Mouse (Mus musculus): ENCODE results near the gene Cpt1b. TPM values are rescaled to one million over a fixed set of nuclear protein-coding genes. Genes with fewer than 3 reads are reported as not detected.

Cpt1b gene
- polyA plus RNA-seq, 1 experiment from 2014 or later, result 0.89 TPM

DNA sequence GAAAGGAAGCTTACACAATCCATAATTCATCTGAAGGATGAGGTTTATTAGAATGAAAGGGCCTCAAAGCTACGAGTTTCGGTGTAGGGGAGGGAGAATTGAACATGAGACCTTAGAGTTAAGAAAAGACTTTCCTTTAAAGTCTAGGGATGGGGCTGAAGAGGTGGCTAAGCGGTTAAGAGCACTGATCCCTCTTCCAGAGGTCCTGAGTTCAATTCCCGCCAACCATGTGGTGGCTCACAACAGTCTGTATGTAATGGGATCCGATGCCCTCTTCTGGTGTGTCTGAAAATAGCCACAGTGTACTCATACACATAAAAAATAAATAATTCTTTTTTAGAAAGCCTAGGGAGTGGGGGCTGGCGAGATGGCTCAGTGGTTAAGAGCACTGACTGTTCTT is 4.7 kb upstream of the Cpt1b start:
- ATAC-seq (no peak), DNase-seq (ENCODE audit: low spot score) (peak; percentile 16)
- 48% methylated on average over 6 of the region's 6 CpGs for WGBS
- Histone ChIP-seq H3K9ac (ENCODE audit: low read length) (peak overlapping the region; percentile 71), H3K4me1 (ENCODE audit: control insufficient read depth, insufficient read depth, low read length) (peaks cover 5% of the 10 kb centered on the region; the same call in 1 of the 2 replicates), H3K27ac (ENCODE audit: low read depth, low read length) (peak overlapping the region; percentile 87), H3K36me3 (ENCODE audit: control insufficient read depth, insufficient read depth, low read length) (peaks cover 22% of the 10 kb centered on the region; the same call in 1 of the 2 replicates), H3K9me3 (replicated peaks; ENCODE audit: control insufficient read depth, low read length) (no peaks in the 10 kb centered on the region), H3K27me3 (replicated peaks; ENCODE audit: control insufficient read depth, insufficient read depth, low read length) (no peaks in the 10 kb centered on the region), H3K4me3 (ENCODE audit: low read depth, low read length) (peak overlapping the region; percentile 57), H3K4me2 (ENCODE audit: low read length) (peak overlapping the region; percentile 64)

- Histone ChIP-seq H3K27ac (ENCODE audit: low read depth, low read length) (peak within 1 kb of the TSS; percentile 87), H3K27me3 (replicated peaks; ENCODE audit: control insufficient read depth, insufficient read depth, low read length) (no peaks in the 10 kb centered on the region), H3K4me2 (ENCODE audit: low read length) (peak within 1 kb of the TSS; percentile 64), H3K9ac (ENCODE audit: low read length) (peak within 1 kb of the TSS; percentile 71), H3K9me3 (replicated peaks; ENCODE audit: control insufficient read depth, low read length) (no peaks in the 10 kb centered on the region), H3K4me1 (ENCODE audit: control insufficient read depth, insufficient read depth, low read length) (peaks cover 5% of the 10 kb centered on the region; the same call in 1 of the 2 replicates), H3K36me3 (ENCODE audit: control insufficient read depth, insufficient read depth, low read length) (peaks cover 22% of the 10 kb centered on the region; the same call in 1 of the 2 replicates), H3K4me3 (ENCODE audit: low read depth, low read length) (peak within 1 kb of the TSS; percentile 57)
- under 1% methylated on average over 69 of the region's 70 CpGs for WGBS
- peak; percentile 96 for DNase-seq (ENCODE audit: low spot score)
- ATAC-seq, result peak; percentile 96
These were observed 3.9 kb upstream of the Cpt1b start, which contains the start of the genes C730034F03Rik, Gm44502 and Chkb for GRCm38 (mm10) chr15:89429352-89430221. TSS of gene C730034F03Rik (plus strand) at chr15:89429589. TSS of gene Gm44502 (minus strand) at chr15:89429696. TSS of gene Chkb (minus strand) at chr15:89429908.

DNA sequence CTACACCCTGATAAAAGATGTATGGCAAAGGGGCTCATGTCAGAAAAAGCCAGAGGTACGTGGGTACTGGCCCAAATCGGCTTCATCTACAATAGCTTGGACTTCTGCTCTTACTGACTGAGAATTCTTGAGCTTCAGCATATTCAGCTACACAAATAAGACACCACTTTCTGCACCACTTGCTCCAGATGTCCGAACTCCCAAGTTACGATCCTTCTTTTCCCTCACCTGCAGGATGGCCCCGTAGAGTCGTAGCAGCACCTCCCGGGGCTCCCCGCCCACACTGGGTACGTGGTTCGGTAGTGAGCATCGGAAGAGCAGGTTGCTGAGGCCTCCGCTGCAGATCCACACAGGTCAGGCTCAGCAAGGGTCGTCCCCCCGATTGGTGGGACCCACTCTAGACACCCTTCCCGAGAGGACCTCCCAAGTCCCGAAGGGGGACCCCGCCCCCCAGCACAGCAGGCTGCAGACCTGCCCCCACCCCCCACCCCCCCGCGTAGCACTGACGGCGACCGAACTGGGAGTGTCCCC is 3.2 kb upstream of the Cpt1b start:
- DNase-seq (ENCODE audit: low spot score) (no peak), ATAC-seq (peak; percentile 60; the same call in 1 of the 2 replicates)
- Histone ChIP-seq H3K27ac (ENCODE audit: low read depth, low read length) (peak overlapping the region; percentile 87; the same call in 1 of the 2 replicates), H3K9me3 (replicated peaks; ENCODE audit: control insufficient read depth, low read length) (no peaks in the 10 kb centered on the region), H3K27me3 (replicated peaks; ENCODE audit: control insufficient read depth, insufficient read depth, low read length) (no peaks in the 10 kb centered on the region), H3K9ac (ENCODE audit: low read length) (peak overlapping the region; percentile 71), H3K4me1 (ENCODE audit: control insufficient read depth, insufficient read depth, low read length) (peaks cover 5% of the 10 kb centered on the region; the same call in 1 of the 2 replicates), H3K4me2 (ENCODE audit: low read length) (peak overlapping the region; percentile 64), H3K4me3 (ENCODE audit: low read depth, low read length) (peak overlapping the region; percentile 57), H3K36me3 (ENCODE audit: control insufficient read depth, insufficient read depth, low read length) (peaks cover 23% of the 10 kb centered on the region; the same call in 1 of the 2 replicates)
- WGBS, result 4% methylated on average over 21 of the region's 22 CpGs

- ATAC-seq (no peak), DNase-seq (ENCODE audit: low spot score) (no peak)
- peak overlapping the region; percentile 64 for H3K4me2 ChIP-seq (ENCODE audit: low read length)
- peaks cover 5% of the 10 kb centered on the region; the same call in 1 of the 2 replicates for H3K4me1 ChIP-seq (ENCODE audit: control insufficient read depth, insufficient read depth, low read length)
- H3K27me3 ChIP-seq (replicated peaks; ENCODE audit: control insufficient read depth, insufficient read depth, low read length), result no peaks in the 10 kb centered on the region
- H3K27ac ChIP-seq (ENCODE audit: low read depth, low read length), result no peak overlapping the region
- H3K9ac ChIP-seq (ENCODE audit: low read length), result peak overlapping the region; percentile 71; the same call in 1 of the 2 replicates
- H3K4me3 ChIP-seq (ENCODE audit: low read depth, low read length), result peak overlapping the region; percentile 57
- 82% methylated on average over 19 of the region's 19 CpGs for WGBS
- H3K9me3 ChIP-seq (replicated peaks; ENCODE audit: control insufficient read depth, low read length), result no peaks in the 10 kb centered on the region
- H3K36me3 ChIP-seq (ENCODE audit: control insufficient read depth, insufficient read depth, low read length), result peaks cover 25% of the 10 kb centered on the region; the same call in 1 of the 2 replicates
These were observed 2.6 kb upstream of the Cpt1b start for GRCm38 (mm10) chr15:89428136-89428790.

GRCm38 (mm10) chr15:89426716-89427115 is 1.1 kb upstream of the Cpt1b start:
- H3K4me1 ChIP-seq (ENCODE audit: control insufficient read depth, insufficient read depth, low read length), result peaks cover 5% of the 10 kb centered on the region; the same call in 1 of the 2 replicates
- no peak for ATAC-seq
- peaks cover 25% of the 10 kb centered on the region; the same call in 1 of the 2 replicates for H3K36me3 ChIP-seq (ENCODE audit: control insufficient read depth, insufficient read depth, low read length)
- no peak overlapping the region for H3K9ac ChIP-seq (ENCODE audit: low read length)
- no peak overlapping the region for H3K4me2 ChIP-seq (ENCODE audit: low read length)
- no peak overlapping the region for H3K27ac ChIP-seq (ENCODE audit: low read depth, low read length)
- H3K27me3 ChIP-seq (replicated peaks; ENCODE audit: control insufficient read depth, insufficient read depth, low read length), result no peaks in the 10 kb centered on the region
- WGBS, result 91% methylated on average over 10 of the region's 10 CpGs
- no peaks in the 10 kb centered on the region for H3K9me3 ChIP-seq (replicated peaks; ENCODE audit: control insufficient read depth, low read length)
- no peak for DNase-seq (ENCODE audit: low spot score)
- H3K4me3 ChIP-seq (ENCODE audit: low read depth, low read length), result no peak overlapping the region

GRCm38 (mm10) chr15:89424621-89425020 is 1.0 kb downstream of the Cpt1b start:
- H3K27me3 ChIP-seq (replicated peaks; ENCODE audit: control insufficient read depth, insufficient read depth, low read length), result no peaks in the 10 kb centered on the region
- peaks cover 5% of the 10 kb centered on the region; the same call in 1 of the 2 replicates for H3K4me1 ChIP-seq (ENCODE audit: control insufficient read depth, insufficient read depth, low read length)
- no peak overlapping the region for H3K9ac ChIP-seq (ENCODE audit: low read length)
- H3K4me3 ChIP-seq (ENCODE audit: low read depth, low read length), result no peak overlapping the region
- no peaks in the 10 kb centered on the region for H3K9me3 ChIP-seq (replicated peaks; ENCODE audit: control insufficient read depth, low read length)
- DNase-seq (ENCODE audit: low spot score) (no peak), ATAC-seq (no peak)
- peaks cover 30% of the 10 kb centered on the region for H3K36me3 ChIP-seq (ENCODE audit: control insufficient read depth, insufficient read depth, low read length)
- WGBS, result 88% methylated on average over 8 of the region's 8 CpGs
- H3K27ac ChIP-seq (ENCODE audit: low read depth, low read length), result no peak overlapping the region
- H3K4me2 ChIP-seq (ENCODE audit: low read length), result no peak overlapping the region

DNA sequence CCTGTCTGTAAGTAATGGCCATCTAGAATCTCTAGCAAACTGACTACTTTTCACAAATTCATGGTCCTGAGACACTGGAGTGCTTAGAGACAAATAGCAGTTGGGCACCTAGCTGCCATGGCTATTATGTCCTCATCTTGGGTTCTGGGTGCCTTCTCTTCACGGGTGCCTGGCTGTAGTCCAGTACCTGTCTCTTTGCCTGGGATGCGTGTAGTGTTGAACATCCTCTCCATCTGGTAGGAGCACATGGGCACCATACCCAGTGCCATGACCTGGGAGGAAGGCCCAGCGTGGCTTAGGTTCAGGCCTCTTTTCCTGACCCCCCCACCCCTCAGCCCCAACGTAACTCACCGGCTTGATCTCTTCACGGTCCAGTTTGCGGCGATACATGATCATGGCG is 3.7 kb downstream of the Cpt1b start:
- peaks cover 40% of the 10 kb centered on the region for H3K36me3 ChIP-seq (ENCODE audit: control insufficient read depth, insufficient read depth, low read length)

DNA sequence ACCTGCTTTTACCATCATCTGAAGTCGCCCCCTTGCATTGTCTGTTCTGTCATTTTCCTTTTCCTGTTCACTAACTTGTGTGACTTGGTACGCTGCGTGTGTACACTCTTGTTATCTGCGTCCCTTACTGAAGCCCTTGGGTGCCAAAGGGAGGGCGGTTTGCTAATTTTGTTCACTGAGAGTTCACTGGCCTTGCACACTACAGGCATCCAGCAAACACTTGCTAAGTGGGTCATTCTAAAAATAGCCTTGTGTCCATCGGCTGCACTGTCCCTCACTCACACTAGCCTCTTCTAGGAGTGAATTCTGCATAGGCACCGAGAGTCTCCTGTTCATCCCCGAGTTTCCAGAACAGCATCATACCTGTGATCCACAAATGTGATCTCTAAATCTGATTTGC is 10.4 kb downstream of the Cpt1b start:
- ATAC-seq (no peak), DNase-seq (ENCODE audit: low spot score) (no peak)
- H3K4me3 ChIP-seq (ENCODE audit: low read depth, low read length), result no peak overlapping the region
- 90% methylated on average over 8 of the region's 8 CpGs for WGBS
- no peaks in the 10 kb centered on the region for H3K27me3 ChIP-seq (replicated peaks; ENCODE audit: control insufficient read depth, insufficient read depth, low read length)
- no peak overlapping the region for H3K4me2 ChIP-seq (ENCODE audit: low read length)
- H3K9ac ChIP-seq (ENCODE audit: low read length), result no peak overlapping the region
- no peak overlapping the region for H3K27ac ChIP-seq (ENCODE audit: low read depth, low read length)
- H3K9me3 ChIP-seq (replicated peaks; ENCODE audit: control insufficient read depth, low read length), result no peaks in the 10 kb centered on the region
- no peaks in the 10 kb centered on the region for H3K4me1 ChIP-seq (ENCODE audit: control insufficient read depth, insufficient read depth, low read length)
- peaks cover 27% of the 10 kb centered on the region for H3K36me3 ChIP-seq (ENCODE audit: control insufficient read depth, insufficient read depth, low read length)

More for the DNA sequence above, 3.7 kb downstream of the Cpt1b start:
- H3K4me1 ChIP-seq (ENCODE audit: control insufficient read depth, insufficient read depth, low read length), result no peaks in the 10 kb centered on the region
- H3K9ac ChIP-seq (ENCODE audit: low read length), result no peak overlapping the region
- H3K4me3 ChIP-seq (ENCODE audit: low read depth, low read length), result no peak overlapping the region
- H3K4me2 ChIP-seq (ENCODE audit: low read length), result no peak overlapping the region
- H3K27ac ChIP-seq (ENCODE audit: low read depth, low read length), result no peak overlapping the region
- ATAC-seq, result no peak
- WGBS, result 93% methylated on average over 9 of the region's 9 CpGs
- no peaks in the 10 kb centered on the region for H3K9me3 ChIP-seq (replicated peaks; ENCODE audit: control insufficient read depth, low read length)
- no peak for DNase-seq (ENCODE audit: low spot score)
- H3K27me3 ChIP-seq (replicated peaks; ENCODE audit: control insufficient read depth, insufficient read depth, low read length), result no peaks in the 10 kb centered on the region

Measured in forebrain, embryonic 14.5 days (tissue).